Mouse (Mus musculus): ENCODE results near the gene 0610009B22Rik. TPM values are rescaled to one million over a fixed set of nuclear protein-coding genes. Genes with fewer than 3 reads are reported as not detected.
A peak's percentile ranks its signal among the peaks of the same experiment; 100 is the strongest.

0610009B22Rik gene
- total RNA-seq, 2 experiments from 2014 or later: 8.1 to 18.1 TPM

GRCm38 (mm10) chr11:51640748-51641147, 47.9 kb downstream of the 0610009B22Rik start:
- ATAC-seq (replicated peaks; ENCODE audit: low FRiP score, poor library complexity, severe bottlenecking): no peak

- no peak for ATAC-seq (replicated peaks; ENCODE audit: low FRiP score, poor library complexity, severe bottlenecking)
Observed at GRCm38 (mm10) chr11:51638497-51638896, 50.2 kb downstream of the 0610009B22Rik start.

- ATAC-seq (replicated peaks; ENCODE audit: low FRiP score, poor library complexity, severe bottlenecking): no peak
Observed at GRCm38 (mm10) chr11:51637971-51638414, 50.7 kb downstream of the 0610009B22Rik start.

GRCm38 (mm10) chr11:51636323-51636684, 52.4 kb downstream of the 0610009B22Rik start:
- peak; percentile 86 for ATAC-seq (replicated peaks; ENCODE audit: low FRiP score, poor library complexity, severe bottlenecking)

- ATAC-seq (replicated peaks; ENCODE audit: low FRiP score, poor library complexity, severe bottlenecking): peak; percentile 80
Observed at GRCm38 (mm10) chr11:51635525-51636322, 53.0 kb downstream of the 0610009B22Rik start, which contains the start of gene Rmnd5b. TSS of gene Rmnd5b (minus strand) at chr11:51635896.

Other genes with a start within 250 kb of the 0610009B22Rik start
- 1.3 and 2.1 TPM in 2 replicates for gene Phykpl, start 104.1 kb downstream of the 0610009B22Rik start, total RNA-seq (2015; ENCODE audit: low replicate concordance)
- 3.1 and 5.2 TPM in 2 replicates for gene Phykpl, start 104.1 kb downstream of the 0610009B22Rik start, total RNA-seq (2017; ENCODE audit: low replicate concordance)
- gene Hnrnpab, start 82.0 kb downstream of the 0610009B22Rik start, total RNA-seq (2015; ENCODE audit: low replicate concordance): 140 and 157 TPM in 2 replicates
- 174 and 180 TPM in 2 replicates for gene Hnrnpab, start 82.0 kb downstream of the 0610009B22Rik start, total RNA-seq (2017; ENCODE audit: low replicate concordance)
- 7.5 and 27.6 TPM in 2 replicates for gene Nhp2, start 69.1 kb downstream of the 0610009B22Rik start, total RNA-seq (2015; ENCODE audit: low replicate concordance)
- gene Nhp2, start 69.1 kb downstream of the 0610009B22Rik start, total RNA-seq (2017; ENCODE audit: low replicate concordance): 19.2 and 23.3 TPM in 2 replicates
- gene Rmnd5b, start 53.0 kb downstream of the 0610009B22Rik start, total RNA-seq (2015; ENCODE audit: low replicate concordance): 17.3 and 18.6 TPM in 2 replicates
- gene Rmnd5b, start 53.0 kb downstream of the 0610009B22Rik start, total RNA-seq (2017; ENCODE audit: low replicate concordance): 3.6 and 3.9 TPM in 2 replicates
- gene N4bp3, start 38.0 kb downstream of the 0610009B22Rik start, total RNA-seq (2015; ENCODE audit: low replicate concordance): 1.0 TPM in 1 of 2 replicates, not detected in the other
- gene N4bp3, start 38.0 kb downstream of the 0610009B22Rik start, total RNA-seq (2017; ENCODE audit: low replicate concordance): not detected in 2 replicates
- gene D930048N14Rik, start 37.9 kb downstream of the 0610009B22Rik start, total RNA-seq (2015; ENCODE audit: low replicate concordance): 0.84 TPM in 1 of 2 replicates, not detected in the other
- not detected in 2 replicates for gene D930048N14Rik, start 37.9 kb downstream of the 0610009B22Rik start, total RNA-seq (2017; ENCODE audit: low replicate concordance)
- gene Sec24a, start 74.8 kb upstream of the 0610009B22Rik start, total RNA-seq (2015; ENCODE audit: low replicate concordance): 4.2 and 7.3 TPM in 2 replicates
- 2.0 and 2.6 TPM in 2 replicates for gene Sec24a, start 74.8 kb upstream of the 0610009B22Rik start, total RNA-seq (2017; ENCODE audit: low replicate concordance)
- gene Sar1b, start 74.8 kb upstream of the 0610009B22Rik start, total RNA-seq (2015; ENCODE audit: low replicate concordance): 46.6 and 58.4 TPM in 2 replicates
- 10.6 and 21.3 TPM in 2 replicates for gene Sar1b, start 74.8 kb upstream of the 0610009B22Rik start, total RNA-seq (2017; ENCODE audit: low replicate concordance)
- 1.7 and 3.8 TPM in 2 replicates for gene Jade2, start 168.8 kb upstream of the 0610009B22Rik start, total RNA-seq (2015; ENCODE audit: low replicate concordance)
- gene Jade2, start 168.8 kb upstream of the 0610009B22Rik start, total RNA-seq (2017; ENCODE audit: low replicate concordance): 2.4 and 2.6 TPM in 2 replicates

Measured in erythroblast, adult 5-6 weeks (primary cell).